Mouse (Mus musculus): ENCODE measurements around the gene 1700001P01Rik. TPM values are rescaled to one million over a fixed set of nuclear protein-coding genes. Genes with fewer than 3 reads are reported as not detected.
A peak's percentile ranks its signal among the peaks of the same experiment; 100 is the strongest.

Gene 1700001P01Rik
- polyA plus RNA-seq (2016; fragmentation: Nextera tagmentation; extraction: Ambion mirVana) = 0.31 and 1.3 TPM in 2 replicates

GRCm38 (mm10) chr11:97775808-97776496 is at the start of gene 1700001P01Rik:
1700001P01Rik (minus strand) TSS chr11:97775918.
- Histone ChIP-seq H3K27me3 (no peaks in the 10 kb centered on the region), H3K27ac (replicated peaks) (no peak within 1 kb of the TSS), H3K4me3 (no peak within 1 kb of the TSS), H3K36me3 (peaks cover 55% of the 10 kb centered on the region), H3K9ac (replicated peaks) (no peak within 1 kb of the TSS), H3K4me1 (peaks cover 12% of the 10 kb centered on the region), H3K9me3 (no peaks in the 10 kb centered on the region), H3K4me2 (replicated peaks) (no peak within 1 kb of the TSS)
- 41% methylated on average over 17 of the region's 17 CpGs for WGBS
- no peak for ATAC-seq (ENCODE audit: low FRiP score, low read depth)

- 92% methylated on average over 10 of the region's 10 CpGs for WGBS
- Histone ChIP-seq H3K4me2 (replicated peaks) (no peak overlapping the region), H3K9ac (replicated peaks) (no peak overlapping the region), H3K4me3 (no peak overlapping the region), H3K4me1 (peaks cover 2% of the 10 kb centered on the region; the same call in 1 of the 2 replicates), H3K27ac (replicated peaks) (no peak overlapping the region), H3K9me3 (no peaks in the 10 kb centered on the region), H3K36me3 (peaks cover 43% of the 10 kb centered on the region), H3K27me3 (no peaks in the 10 kb centered on the region)
- no peak for ATAC-seq (ENCODE audit: low FRiP score, low read depth)
Measured at GRCm38 (mm10) chr11:97825295-97825694, 49.6 kb upstream of the 1700001P01Rik start.

- H3K9ac ChIP-seq (replicated peaks) = no peak overlapping the region
- H3K4me3 ChIP-seq = no peak overlapping the region
- WGBS = 85% methylated on average over 6 of the region's 6 CpGs
- H3K27me3 ChIP-seq = no peaks in the 10 kb centered on the region
- H3K9me3 ChIP-seq = no peaks in the 10 kb centered on the region
- peaks cover 2% of the 10 kb centered on the region; the same call in 1 of the 2 replicates for H3K4me1 ChIP-seq
- ATAC-seq (ENCODE audit: low FRiP score, low read depth) = no peak
- peaks cover 43% of the 10 kb centered on the region for H3K36me3 ChIP-seq
- H3K4me2 ChIP-seq (replicated peaks) = no peak overlapping the region
- H3K27ac ChIP-seq (replicated peaks) = no peak overlapping the region
Measured at GRCm38 (mm10) chr11:97824895-97825294, 49.2 kb upstream of the 1700001P01Rik start.

- H3K9me3 ChIP-seq = no peaks in the 10 kb centered on the region
- peaks cover 37% of the 10 kb centered on the region for H3K36me3 ChIP-seq
- no peak overlapping the region for H3K4me2 ChIP-seq (replicated peaks)
- no peak overlapping the region for H3K9ac ChIP-seq (replicated peaks)
- peaks cover 4% of the 10 kb centered on the region for H3K4me1 ChIP-seq
- ATAC-seq (ENCODE audit: low FRiP score, low read depth) = no peak
- H3K27me3 ChIP-seq = no peaks in the 10 kb centered on the region
- WGBS = 97% methylated on average over 11 of the region's 11 CpGs
- no peak overlapping the region for H3K27ac ChIP-seq (replicated peaks)
- H3K4me3 ChIP-seq = no peak overlapping the region
Measured at GRCm38 (mm10) chr11:97824168-97824567, 48.5 kb upstream of the 1700001P01Rik start.

- H3K9ac ChIP-seq (replicated peaks) = no peak overlapping the region
- H3K36me3 ChIP-seq = peaks cover 33% of the 10 kb centered on the region
- no peaks in the 10 kb centered on the region for H3K27me3 ChIP-seq
- no peak for ATAC-seq (ENCODE audit: low FRiP score, low read depth)
- 76% methylated on average over 20 of the region's 20 CpGs for WGBS
- no peak overlapping the region for H3K4me3 ChIP-seq
- no peak overlapping the region for H3K27ac ChIP-seq (replicated peaks)
- H3K9me3 ChIP-seq = no peaks in the 10 kb centered on the region
- H3K4me2 ChIP-seq (replicated peaks) = no peak overlapping the region
- H3K4me1 ChIP-seq = peaks cover 16% of the 10 kb centered on the region
Measured at GRCm38 (mm10) chr11:97822840-97823603, 47.3 kb upstream of the 1700001P01Rik start.

- Histone ChIP-seq H3K27ac (replicated peaks) (no peak overlapping the region), H3K9me3 (no peaks in the 10 kb centered on the region), H3K4me2 (replicated peaks) (no peak overlapping the region), H3K27me3 (no peaks in the 10 kb centered on the region), H3K4me3 (no peak overlapping the region), H3K9ac (replicated peaks) (no peak overlapping the region), H3K4me1 (peaks cover 29% of the 10 kb centered on the region), H3K36me3 (peaks cover 33% of the 10 kb centered on the region)
- WGBS = 92% methylated on average over 8 of the region's 8 CpGs
- ATAC-seq (ENCODE audit: low FRiP score, low read depth) = no peak
Measured at GRCm38 (mm10) chr11:97821401-97822064, 45.8 kb upstream of the 1700001P01Rik start.

GRCm38 (mm10) chr11:97820840-97821239 is 45.1 kb upstream of the 1700001P01Rik start:
- no peak for ATAC-seq (ENCODE audit: low FRiP score, low read depth)
- Histone ChIP-seq H3K27me3 (no peaks in the 10 kb centered on the region), H3K36me3 (peaks cover 29% of the 10 kb centered on the region), H3K4me1 (peaks cover 35% of the 10 kb centered on the region), H3K4me2 (replicated peaks) (no peak overlapping the region), H3K9ac (replicated peaks) (no peak overlapping the region), H3K27ac (replicated peaks) (no peak overlapping the region), H3K4me3 (no peak overlapping the region), H3K9me3 (no peaks in the 10 kb centered on the region)
- WGBS = 72% methylated on average over 4 of the region's 4 CpGs

- no peaks in the 10 kb centered on the region for H3K27me3 ChIP-seq
- H3K4me2 ChIP-seq (replicated peaks) = no peak overlapping the region
- no peak overlapping the region for H3K9ac ChIP-seq (replicated peaks)
- no peak overlapping the region for H3K4me3 ChIP-seq
- no peak for ATAC-seq (ENCODE audit: low FRiP score, low read depth)
- no peak overlapping the region for H3K27ac ChIP-seq (replicated peaks)
- H3K4me1 ChIP-seq = peaks cover 44% of the 10 kb centered on the region
- H3K9me3 ChIP-seq = no peaks in the 10 kb centered on the region
- H3K36me3 ChIP-seq = peaks cover 26% of the 10 kb centered on the region
- WGBS = 86% methylated on average over 5 of the region's 5 CpGs
Measured at GRCm38 (mm10) chr11:97819923-97820322, 44.2 kb upstream of the 1700001P01Rik start.

GRCm38 (mm10) chr11:97819102-97819501 is 43.4 kb upstream of the 1700001P01Rik start:
- Histone ChIP-seq H3K4me1 (peaks cover 44% of the 10 kb centered on the region), H3K36me3 (peaks cover 25% of the 10 kb centered on the region), H3K27ac (replicated peaks) (peak overlapping the region; percentile 84), H3K9me3 (no peaks in the 10 kb centered on the region), H3K4me3 (no peak overlapping the region), H3K27me3 (no peaks in the 10 kb centered on the region), H3K4me2 (replicated peaks) (no peak overlapping the region), H3K9ac (replicated peaks) (peak overlapping the region; percentile 37; the same call in 1 of the 2 replicates)
- no peak for ATAC-seq (ENCODE audit: low FRiP score, low read depth)
- WGBS = 45% methylated on average over 4 of the region's 4 CpGs

- Histone ChIP-seq H3K9me3 (no peaks in the 10 kb centered on the region), H3K9ac (replicated peaks) (peak overlapping the region; percentile 37; the same call in 1 of the 2 replicates), H3K4me2 (replicated peaks) (peak overlapping the region; percentile 10), H3K27ac (replicated peaks) (peak overlapping the region; percentile 84), H3K4me1 (peaks cover 50% of the 10 kb centered on the region), H3K4me3 (no peak overlapping the region), H3K27me3 (no peaks in the 10 kb centered on the region), H3K36me3 (peaks cover 30% of the 10 kb centered on the region)
- peak; percentile 58 for ATAC-seq (ENCODE audit: low FRiP score, low read depth)
- 4% methylated on average over 4 of the region's 4 CpGs for WGBS
Measured at GRCm38 (mm10) chr11:97818571-97818970, 42.9 kb upstream of the 1700001P01Rik start.

- peaks cover 55% of the 10 kb centered on the region for H3K4me1 ChIP-seq
Measured at GRCm38 (mm10) chr11:97818003-97818402, 42.3 kb upstream of the 1700001P01Rik start.

More at GRCm38 (mm10) chr11:97818003-97818402, 42.3 kb upstream of the 1700001P01Rik start:
- no peaks in the 10 kb centered on the region for H3K9me3 ChIP-seq
- peak overlapping the region; percentile 10; the same call in 1 of the 2 replicates for H3K4me2 ChIP-seq (replicated peaks)
- WGBS = 11% methylated on average over 6 of the region's 6 CpGs
- H3K9ac ChIP-seq (replicated peaks) = no peak overlapping the region; the same call in 1 of the 2 replicates
- peak overlapping the region; percentile 84 for H3K27ac ChIP-seq (replicated peaks)
- 0 out of 2 replicates have a peak, but pooled peaks have one; percentile 10 for ATAC-seq (ENCODE audit: low FRiP score, low read depth)
- H3K4me3 ChIP-seq = no peak overlapping the region
- H3K36me3 ChIP-seq = peaks cover 27% of the 10 kb centered on the region
- no peaks in the 10 kb centered on the region for H3K27me3 ChIP-seq
